Mouse (Mus musculus) hindbrain, embryonic 13.5 days (tissue): ENCODE data around the gene Usp32. TPM values are rescaled to one million over a fixed set of nuclear protein-coding genes. Genes with fewer than 3 reads are reported as not detected.

Experiments
- polyA plus RNA-seq: library from polyadenylated mRNA; unstranded; fragments of >200 nt; fragmentation: Nextera tagmentation; extraction: Ambion mirVana; gene quantifications from 2 replicates; pipeline ENCODE4 v1.2.1, GENCODE M21; 2015

Gene Usp32
- polyA plus RNA-seq, 1 experiment from 2014 or later: 13.0 TPM

Other genes starting within 250 kb of the Usp32 start
- 64.0 and 69.1 TPM in 2 replicates for gene Znhit3, start 223.8 kb downstream of the Usp32 start, polyA plus RNA-seq
- 5.1 and 5.2 TPM in 2 replicates for gene Car4, start 182.4 kb downstream of the Usp32 start, polyA plus RNA-seq
- 1.4 and 1.6 TPM in 2 replicates for gene 1700125H20Rik, start 30.2 kb upstream of the Usp32 start, polyA plus RNA-seq
- 44.0 and 46.3 TPM in 2 replicates for gene Appbp2, start 95.0 kb upstream of the Usp32 start, polyA plus RNA-seq
- 18.3 and 19.5 TPM in 2 replicates for gene Ppm1d, start 171.1 kb upstream of the Usp32 start, polyA plus RNA-seq
- gene Bcas3, start 213.0 kb upstream of the Usp32 start, polyA plus RNA-seq: 33.0 and 34.0 TPM in 2 replicates